Mouse (Mus musculus): ENCODE measurements around the gene Ttc39a. TPM values are rescaled to one million over a fixed set of nuclear protein-coding genes. Genes with fewer than 3 reads are reported as not detected.
"Not testable (repeated sequence)": the region's sequence is repeated elsewhere in the genome, so short reads cannot be mapped to it uniquely, and the experiment has no call there.

Ttc39a gene
- 10.8 and 15.0 TPM in 2 replicates for total RNA-seq (2015; ENCODE audit: low replicate concordance)
- 16.7 and 17.4 TPM in 2 replicates for total RNA-seq (2017; ENCODE audit: low replicate concordance)

GRCm38 (mm10) chr4:109406486-109407175 lies at the start of gene Ttc39a:
Ttc39a (plus strand) TSS chr4:109406623.
- peak; percentile 12 for ATAC-seq (replicated peaks; ENCODE audit: low FRiP score, poor library complexity, severe bottlenecking)

- ATAC-seq (replicated peaks; ENCODE audit: low FRiP score, poor library complexity, severe bottlenecking), result no peak
These were observed 28.3 kb upstream of the Ttc39a start for GRCm38 (mm10) chr4:109378107-109378506.

- no peak for ATAC-seq (replicated peaks; ENCODE audit: low FRiP score, poor library complexity, severe bottlenecking)
These were observed 24.0 kb upstream of the Ttc39a start for GRCm38 (mm10) chr4:109382457-109382856.

- ATAC-seq (replicated peaks; ENCODE audit: low FRiP score, poor library complexity, severe bottlenecking), result no peak
These were observed 20.8 kb upstream of the Ttc39a start for GRCm38 (mm10) chr4:109385599-109385998.

- ATAC-seq (replicated peaks; ENCODE audit: low FRiP score, poor library complexity, severe bottlenecking), result no peak
These were observed 13.1 kb upstream of the Ttc39a start for GRCm38 (mm10) chr4:109393229-109393779.

GRCm38 (mm10) chr4:109393902-109394301 lies 12.5 kb upstream of the Ttc39a start:
- peak; percentile 92 for ATAC-seq (replicated peaks; ENCODE audit: low FRiP score, poor library complexity, severe bottlenecking)

GRCm38 (mm10) chr4:109394314-109395074 lies 11.9 kb upstream of the Ttc39a start:
- peak; percentile 28 for ATAC-seq (replicated peaks; ENCODE audit: low FRiP score, poor library complexity, severe bottlenecking)

GRCm38 (mm10) chr4:109400366-109400980 lies 6.0 kb upstream of the Ttc39a start:
- ATAC-seq (replicated peaks; ENCODE audit: low FRiP score, poor library complexity, severe bottlenecking), result no peak

GRCm38 (mm10) chr4:109401176-109401689 lies 5.2 kb upstream of the Ttc39a start:
- ATAC-seq (replicated peaks; ENCODE audit: low FRiP score, poor library complexity, severe bottlenecking), result no peak

GRCm38 (mm10) chr4:109404908-109405307 lies 1.5 kb upstream of the Ttc39a start:
- ATAC-seq (replicated peaks; ENCODE audit: low FRiP score, poor library complexity, severe bottlenecking), result not testable (repeated sequence)

- no peak for ATAC-seq (replicated peaks; ENCODE audit: low FRiP score, poor library complexity, severe bottlenecking)
These were observed 1.0 kb upstream of the Ttc39a start for GRCm38 (mm10) chr4:109405415-109405814.

- ATAC-seq (replicated peaks; ENCODE audit: low FRiP score, poor library complexity, severe bottlenecking), result peak; percentile 82
These were observed 353 bp upstream of the Ttc39a start for GRCm38 (mm10) chr4:109406054-109406485.

GRCm38 (mm10) chr4:109407176-109407520 lies 725 bp downstream of the Ttc39a start:
- no peak for ATAC-seq (replicated peaks; ENCODE audit: low FRiP score, poor library complexity, severe bottlenecking)

- no peak for ATAC-seq (replicated peaks; ENCODE audit: low FRiP score, poor library complexity, severe bottlenecking)
These were observed 1.5 kb downstream of the Ttc39a start for GRCm38 (mm10) chr4:109407701-109408485.

- ATAC-seq (replicated peaks; ENCODE audit: low FRiP score, poor library complexity, severe bottlenecking), result peak; percentile 77
These were observed 4.4 kb downstream of the Ttc39a start for GRCm38 (mm10) chr4:109410681-109411376.

- ATAC-seq (replicated peaks; ENCODE audit: low FRiP score, poor library complexity, severe bottlenecking), result peak; percentile 44
These were observed 5.0 kb downstream of the Ttc39a start for GRCm38 (mm10) chr4:109411377-109411967.

GRCm38 (mm10) chr4:109412233-109412632 lies 5.8 kb downstream of the Ttc39a start:
- ATAC-seq (replicated peaks; ENCODE audit: low FRiP score, poor library complexity, severe bottlenecking), result no peak

GRCm38 (mm10) chr4:109417998-109418397 lies 11.6 kb downstream of the Ttc39a start:
- ATAC-seq (replicated peaks; ENCODE audit: low FRiP score, poor library complexity, severe bottlenecking), result no peak
